Mouse (Mus musculus): ENCODE measurements around the gene Tmem106c. TPM values are rescaled to one million over a fixed set of nuclear protein-coding genes. Genes with fewer than 3 reads are reported as not detected.

Gene Tmem106c
- total RNA-seq, 2 experiments from 2014 or later: 19.1 to 22.3 TPM

- DNase-seq (ENCODE audit: low spot score in 2 of 2): peak; percentile 63 to 74
Measured at GRCm38 (mm10) chr15:97952137-97952888, 11.7 kb upstream of the Tmem106c start.

GRCm38 (mm10) chr15:97952889-97953189 lies 11.2 kb upstream of the Tmem106c start:
- DNase-seq (ENCODE audit: low spot score in 2 of 2): no peak

GRCm38 (mm10) chr15:97954671-97955070 lies 9.3 kb upstream of the Tmem106c start:
- no peak for DNase-seq (ENCODE audit: low spot score in 2 of 2)

- no peak for DNase-seq (ENCODE audit: low spot score in 2 of 2)
Measured at GRCm38 (mm10) chr15:97955286-97955685, 8.7 kb upstream of the Tmem106c start.

- no peak for DNase-seq (ENCODE audit: low spot score in 2 of 2)
Measured at GRCm38 (mm10) chr15:97955742-97956141, 8.3 kb upstream of the Tmem106c start.

- DNase-seq (ENCODE audit: low spot score in 2 of 2): no peak
Measured at GRCm38 (mm10) chr15:97956416-97956815, 7.6 kb upstream of the Tmem106c start.

- DNase-seq (ENCODE audit: low spot score in 2 of 2): peak in 1 of 2 experiments; percentile 15
Measured at GRCm38 (mm10) chr15:97963329-97963988, 541 bp upstream of the Tmem106c start.

- DNase-seq (ENCODE audit: low spot score in 2 of 2): no peak
Measured at GRCm38 (mm10) chr15:97964836-97965187, 812 bp downstream of the Tmem106c start.

GRCm38 (mm10) chr15:97965311-97966045 lies 1.5 kb downstream of the Tmem106c start:
- DNase-seq (ENCODE audit: low spot score in 2 of 2): no peak

GRCm38 (mm10) chr15:97970299-97970698 lies 6.3 kb downstream of the Tmem106c start:
- no peak for DNase-seq (ENCODE audit: low spot score in 2 of 2)

- DNase-seq (ENCODE audit: low spot score in 2 of 2): no peak
Measured at GRCm38 (mm10) chr15:97972580-97972979, 8.6 kb downstream of the Tmem106c start.

- no peak for DNase-seq (ENCODE audit: low spot score in 2 of 2)
Measured at GRCm38 (mm10) chr15:97973248-97974005, 9.4 kb downstream of the Tmem106c start.

- no peak for DNase-seq (ENCODE audit: low spot score in 2 of 2)
Measured at GRCm38 (mm10) chr15:97981560-97981959, 17.6 kb downstream of the Tmem106c start.

GRCm38 (mm10) chr15:97989544-97989943 lies 25.5 kb downstream of the Tmem106c start:
- no peak for DNase-seq (ENCODE audit: low spot score in 2 of 2)

- DNase-seq (ENCODE audit: low spot score in 2 of 2): no peak
Measured at GRCm38 (mm10) chr15:97990124-97990523, 26.1 kb downstream of the Tmem106c start.

- DNase-seq (ENCODE audit: low spot score in 2 of 2): no peak
Measured at GRCm38 (mm10) chr15:97990721-97991120, 26.7 kb downstream of the Tmem106c start.

GRCm38 (mm10) chr15:97991285-97991895 lies 27.4 kb downstream of the Tmem106c start:
- no peak for DNase-seq (ENCODE audit: low spot score in 2 of 2)

GRCm38 (mm10) chr15:97992027-97992711 lies 28.2 kb downstream of the Tmem106c start:
- no peak for DNase-seq (ENCODE audit: low spot score in 2 of 2)

- DNase-seq (ENCODE audit: low spot score in 2 of 2): peak; percentile 71 to 85
Measured at GRCm38 (mm10) chr15:97992712-97993286, 28.8 kb downstream of the Tmem106c start.

GRCm38 (mm10) chr15:97996716-97997256 lies 32.8 kb downstream of the Tmem106c start:
- DNase-seq (ENCODE audit: low spot score in 2 of 2): peak; percentile 34 to 69
